Mouse (Mus musculus) natural killer cell, adult 2 months (primary cell): ENCODE data around the gene Bco2.

Experiments
- DNase-seq, 2 experiments: peaks; one replicate each; pipeline ENCODE4 v3.0.0; 2022; ENCODE audit warnings: low spot score in 2 of 2

Gene Bco2

DNA sequence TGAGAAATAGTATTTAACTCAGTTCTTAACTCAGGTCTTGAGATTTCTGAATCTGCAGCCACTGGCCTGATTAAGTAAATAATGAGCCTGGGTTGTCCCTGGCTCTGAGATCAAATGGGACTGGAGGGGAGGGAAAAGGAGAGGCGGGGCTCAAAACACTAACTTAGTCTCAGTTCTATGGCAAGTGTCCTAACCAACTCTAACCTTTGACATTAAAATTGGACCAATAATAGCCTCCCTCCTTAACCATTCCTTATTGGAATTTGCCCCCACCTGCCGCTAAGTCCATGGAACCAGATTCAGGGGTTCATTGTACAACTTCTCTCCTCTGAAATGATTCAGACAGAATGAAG is at the start of gene Bco2:
TSS of gene Bco2 (minus strand) at position 88 of the 353 bp plus-strand sequence.
- DNase-seq, result no peak

- DNase-seq, result no peak
Observed at GRCm38 (mm10) chr9:50604338-50604737, 49.4 kb upstream of the Bco2 start.

DNA sequence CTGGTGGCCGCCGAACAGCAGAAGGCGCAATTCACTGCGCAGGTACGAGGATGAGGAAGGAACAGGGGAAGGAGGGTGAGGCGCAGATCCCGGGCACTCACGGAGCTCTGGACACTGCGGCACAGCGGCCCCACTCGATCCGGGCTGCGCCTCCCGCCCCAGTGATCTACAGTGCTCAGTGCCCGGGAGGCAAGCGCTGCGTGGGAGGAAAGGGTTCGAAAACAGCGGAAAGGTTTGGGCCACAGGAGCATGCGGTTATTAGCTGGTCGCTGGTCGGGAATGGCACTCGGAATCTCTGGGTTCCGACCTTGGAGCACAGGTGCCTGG is 49.0 kb upstream of the Bco2 start:
- no peak for DNase-seq

GRCm38 (mm10) chr9:50603189-50603997 is 48.4 kb upstream of the Bco2 start, which contains the start of the genes Sdhd and Timm8b:
Sdhd (minus strand) TSS chr9:50603812.
Timm8b (plus strand) TSS chr9:50603910.
- DNase-seq, result peak; percentile 91 to 94

DNA sequence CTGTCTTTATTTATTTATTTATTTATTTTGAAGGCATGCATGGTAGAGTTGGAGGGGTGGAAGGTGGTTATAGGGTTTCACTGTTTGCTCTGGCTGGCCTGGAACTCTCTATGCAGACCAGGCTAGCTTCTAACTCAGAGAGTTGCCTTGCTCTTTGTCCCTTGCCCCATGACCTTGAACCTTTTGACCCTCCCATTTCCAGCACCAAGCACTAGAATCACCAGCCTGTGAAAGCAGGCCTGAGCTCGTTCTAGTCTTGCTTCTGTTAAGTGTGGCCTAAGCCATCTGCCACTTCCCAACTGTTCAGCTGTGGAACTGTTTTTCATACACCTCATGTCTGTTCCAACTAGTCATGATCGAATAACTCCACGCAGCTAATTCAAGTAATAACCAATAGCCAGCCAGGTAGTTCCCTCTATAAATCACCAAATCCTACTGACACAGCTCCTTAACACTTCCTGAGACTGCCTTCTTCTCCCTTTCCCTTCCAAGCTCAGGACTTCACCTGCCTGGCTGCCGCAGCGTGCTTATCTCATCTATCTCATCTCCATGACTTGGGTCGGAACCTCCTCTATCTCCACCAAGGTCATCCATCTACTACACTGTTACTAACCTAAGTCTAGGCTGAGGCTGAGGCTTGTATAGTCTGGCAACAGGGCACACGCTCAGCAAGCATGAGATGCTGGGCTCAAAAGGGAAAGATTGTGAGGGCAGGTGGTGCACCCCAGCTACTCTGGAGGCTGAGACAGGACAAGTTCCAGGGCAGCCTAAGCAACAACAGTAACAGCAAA is 47.3 kb upstream of the Bco2 start:
- DNase-seq, result no peak

DNA sequence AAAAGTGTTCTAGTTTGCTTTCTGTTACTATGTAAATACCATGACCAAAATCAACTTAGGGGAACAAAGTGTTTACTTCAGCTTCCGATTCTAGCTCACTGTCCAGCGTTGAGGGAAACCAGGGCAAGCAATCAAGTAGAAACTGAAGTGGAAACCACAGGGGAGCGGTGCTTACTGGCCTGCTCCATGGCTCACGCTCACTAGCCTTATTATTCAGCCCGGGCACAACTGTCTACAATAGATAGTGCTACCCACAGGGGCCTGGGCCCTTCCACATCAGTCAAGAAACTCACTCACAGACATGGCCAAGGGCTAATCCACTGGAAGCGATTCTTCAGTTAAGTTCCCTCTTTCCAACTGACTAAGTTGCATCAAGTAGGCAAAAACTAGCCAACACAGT is 46.6 kb upstream of the Bco2 start:
- DNase-seq, result no peak

DNA sequence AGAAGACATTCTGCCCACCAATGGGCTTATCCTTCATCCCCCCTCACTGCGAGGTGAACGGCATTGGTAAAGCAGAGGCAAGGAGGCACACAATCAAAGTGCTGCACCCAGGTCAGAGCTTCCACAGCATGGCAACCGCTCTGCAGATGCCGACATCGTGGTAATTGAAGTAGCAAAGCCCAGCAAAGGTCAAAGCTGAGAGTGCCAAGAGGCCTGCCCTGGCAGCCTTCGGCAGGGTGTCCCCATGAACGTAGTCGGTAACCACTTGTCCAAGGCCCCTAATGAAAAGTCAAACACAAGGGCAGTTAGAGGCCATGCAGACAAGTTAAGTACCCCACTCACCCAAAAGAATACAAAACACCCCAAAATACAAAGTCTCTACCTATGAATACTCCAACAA is 42.0 kb upstream of the Bco2 start:
- DNase-seq, result no peak

- DNase-seq, result no peak
Observed at GRCm38 (mm10) chr9:50594794-50595417, 39.9 kb upstream of the Bco2 start.

DNA sequence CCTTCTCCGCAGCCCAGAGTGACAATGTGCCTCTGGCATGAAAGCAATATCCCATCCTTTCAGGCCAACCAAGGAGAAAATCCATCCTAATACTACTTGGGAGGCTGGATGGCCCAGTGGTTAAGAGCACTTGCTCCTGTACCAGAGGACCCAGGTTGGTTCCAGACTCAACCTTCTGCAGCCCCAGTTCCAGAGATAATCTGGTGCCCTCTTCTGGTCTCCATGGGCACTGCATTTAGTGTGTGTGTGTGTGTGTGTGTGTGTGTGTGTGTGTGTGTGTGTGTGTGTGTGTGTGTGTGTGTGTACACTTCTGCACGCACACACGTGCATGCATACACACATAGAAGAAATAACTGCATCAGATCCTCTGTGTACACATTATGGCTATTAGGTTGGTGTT is 38.6 kb upstream of the Bco2 start:
- peak; percentile 42 to 59 for DNase-seq

DNA sequence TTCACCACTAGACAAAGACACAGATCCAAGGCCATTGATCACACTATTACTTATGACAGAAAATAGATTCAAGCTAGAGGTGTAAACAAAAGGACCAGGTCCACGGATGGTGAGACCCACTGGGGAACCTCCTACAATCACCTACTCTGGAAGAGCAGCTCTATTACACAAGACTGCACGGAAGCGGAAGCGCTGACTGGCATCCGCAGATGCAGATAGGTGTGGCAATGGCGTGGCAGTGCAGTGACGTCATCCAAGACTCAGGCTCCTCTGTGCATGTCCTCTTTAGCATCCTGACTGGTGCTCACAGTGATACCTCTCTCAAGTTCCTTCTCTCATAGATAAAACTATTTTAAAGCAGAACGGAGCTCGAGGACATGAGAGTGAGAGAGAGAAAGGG is 38.0 kb upstream of the Bco2 start:
- DNase-seq, result no peak

DNA sequence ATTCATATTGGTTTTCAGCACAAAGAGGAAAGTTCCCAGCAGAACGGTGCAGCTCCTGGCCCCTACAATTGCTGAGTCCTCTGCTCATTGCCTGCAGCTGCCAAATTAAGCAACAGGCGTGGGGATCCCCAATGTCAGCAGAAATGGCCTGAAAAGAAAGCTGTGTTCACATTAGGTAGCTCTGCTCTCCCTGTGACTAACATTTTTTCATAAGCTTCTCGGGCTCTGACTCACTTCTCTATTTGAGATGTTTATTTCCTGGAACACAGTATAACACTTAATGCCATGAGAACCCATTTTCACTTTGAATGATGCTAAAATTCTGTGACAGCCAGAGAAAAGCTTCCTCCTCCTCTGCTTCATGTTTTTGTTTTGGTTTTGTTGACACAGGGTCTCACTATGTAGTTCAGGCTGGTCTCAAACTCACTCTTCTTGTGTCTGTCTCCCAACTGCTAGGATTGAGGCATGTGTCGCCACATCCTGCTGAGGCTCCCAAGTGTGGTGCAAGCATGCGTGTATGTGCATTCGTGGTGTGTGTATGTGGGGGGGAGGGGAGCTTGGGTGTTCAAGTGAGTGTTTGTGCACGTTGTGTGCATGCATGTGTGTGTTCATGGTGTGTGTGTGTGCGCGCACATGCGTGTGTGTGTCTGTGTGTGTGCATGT is 36.0 kb upstream of the Bco2 start:
- peak in 1 of 2 experiments; percentile 3 for DNase-seq

DNA sequence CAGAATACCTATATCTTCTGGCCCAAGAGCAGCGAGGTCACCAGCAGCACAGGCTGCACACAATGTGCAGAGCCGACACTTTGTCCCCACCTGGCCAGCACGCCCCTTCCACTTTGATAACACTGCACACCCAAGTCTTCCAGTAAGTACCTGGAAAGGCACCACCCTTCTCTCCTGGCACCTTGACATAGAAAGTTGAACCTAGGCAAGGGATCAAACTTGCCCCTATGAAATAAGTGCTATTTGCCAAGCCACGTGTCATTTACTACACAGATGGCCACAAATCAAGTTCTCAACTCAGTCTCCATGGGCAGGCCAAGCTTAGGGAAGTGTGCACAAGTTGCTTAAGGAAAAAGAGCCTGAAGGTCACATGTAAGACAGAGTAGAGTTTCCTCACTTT is 32.0 kb upstream of the Bco2 start:
- DNase-seq, result no peak

DNA sequence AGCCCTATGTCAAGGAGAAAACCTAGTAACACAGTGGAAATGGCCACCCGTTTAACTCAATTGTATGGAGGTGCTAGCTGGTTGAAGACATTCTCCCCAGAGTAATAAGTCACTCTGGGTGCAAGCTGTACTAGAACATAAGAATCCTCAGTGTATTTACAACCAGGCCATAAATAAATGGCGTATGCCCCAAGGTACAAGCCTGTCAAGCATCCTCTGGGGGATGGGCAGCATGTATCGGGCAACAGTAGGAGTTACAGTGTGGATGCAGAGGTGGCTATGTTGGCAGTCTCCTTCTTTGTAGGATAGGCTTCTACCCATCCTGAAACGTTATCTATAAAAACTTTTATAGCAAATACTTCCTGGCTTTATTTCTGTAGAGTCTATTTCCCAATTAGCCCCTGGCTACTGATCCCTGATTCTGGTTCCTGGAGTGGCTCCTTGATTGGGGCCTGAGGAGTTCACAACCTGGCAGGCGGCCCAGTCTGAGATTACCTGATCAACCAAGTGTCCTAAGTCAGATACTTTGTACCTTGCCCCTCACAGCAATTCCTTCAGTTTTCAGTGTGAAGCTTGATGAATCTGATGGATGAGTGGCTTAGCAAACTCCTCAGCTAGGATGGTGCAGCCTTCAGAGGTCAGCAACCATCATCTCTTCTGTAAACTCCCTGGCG is 30.3 kb upstream of the Bco2 start:
- DNase-seq, result no peak

GRCm38 (mm10) chr9:50580370-50580769 is 25.4 kb upstream of the Bco2 start:
- DNase-seq, result no peak

DNA sequence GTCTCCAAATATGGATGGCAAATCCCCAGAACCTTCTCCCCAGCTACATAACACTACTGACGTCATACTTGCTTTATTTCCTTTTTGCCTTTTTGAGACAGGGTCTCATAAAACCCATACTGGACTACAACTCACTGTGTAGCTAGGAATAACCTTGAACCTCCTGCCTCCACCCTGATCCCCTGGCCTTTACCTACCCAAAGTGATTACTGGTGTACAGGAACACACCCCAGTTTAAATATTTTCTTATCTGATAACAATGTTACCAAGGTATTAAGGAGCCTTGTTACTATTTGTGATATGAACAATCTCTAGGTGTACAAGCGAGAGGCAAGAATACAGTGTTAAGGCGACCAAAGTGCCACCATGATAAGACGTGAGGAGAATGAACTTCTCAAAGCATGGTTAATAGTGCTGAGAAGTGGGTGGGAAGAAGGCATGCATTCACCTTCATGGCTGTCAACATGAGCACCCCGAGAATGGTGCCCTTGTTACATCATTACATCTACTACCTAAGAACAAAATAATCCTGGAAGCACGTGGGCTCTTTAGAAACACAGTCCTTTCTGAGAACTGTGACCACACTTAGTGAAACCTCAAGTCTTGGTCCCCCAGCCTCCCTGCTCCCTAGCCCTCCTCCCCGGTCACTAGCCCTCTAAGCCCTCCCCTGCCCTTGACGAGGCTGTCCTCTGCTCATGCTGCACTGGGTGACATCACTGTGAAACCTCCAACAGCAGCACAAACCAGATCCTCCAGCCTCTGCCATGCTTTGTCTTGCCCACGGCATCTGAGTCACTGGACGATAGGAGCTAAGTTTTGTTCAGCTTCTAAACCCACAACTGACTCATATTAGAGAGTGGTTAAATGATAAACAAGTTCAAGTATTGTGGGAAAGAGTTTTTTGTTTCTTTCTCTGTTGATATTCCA is 14.9 kb upstream of the Bco2 start:
- DNase-seq, result no peak

- DNase-seq, result no peak
Observed at GRCm38 (mm10) chr9:50567881-50568280, 12.9 kb upstream of the Bco2 start.

- DNase-seq, result no peak
Observed at GRCm38 (mm10) chr9:50567372-50567771, 12.4 kb upstream of the Bco2 start.

GRCm38 (mm10) chr9:50565940-50566339 is 11.0 kb upstream of the Bco2 start:
- DNase-seq, result no peak

- no peak for DNase-seq
Observed at GRCm38 (mm10) chr9:50565173-50565572, 10.2 kb upstream of the Bco2 start.

DNA sequence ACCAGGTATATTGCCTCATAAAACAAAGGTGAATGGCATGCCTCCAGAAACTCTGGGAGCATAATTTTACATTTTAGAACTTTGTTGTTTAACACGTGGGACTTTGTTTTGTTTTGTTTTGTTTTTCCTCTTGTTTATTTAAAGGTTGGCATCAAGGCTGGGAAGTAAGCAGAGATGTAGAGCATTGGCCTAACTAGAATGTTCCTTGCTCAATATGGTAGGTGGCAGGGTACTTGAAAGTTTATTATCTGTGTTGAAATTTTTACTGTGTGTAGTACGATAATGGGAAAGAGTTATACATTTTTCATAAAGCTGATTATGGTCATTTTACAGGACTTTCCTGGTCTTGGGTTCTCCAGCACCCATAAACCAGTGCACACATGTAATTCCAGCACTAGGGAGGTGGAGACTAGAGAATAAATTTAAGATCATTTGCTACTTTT is 7.0 kb upstream of the Bco2 start:
- no peak for DNase-seq
